Mouse (Mus musculus) midbrain, embryonic 10.5 days (tissue): ENCODE measurements at regions not wholly inside any gene's neighbourhood (a gene's known extent, or its start where the extent isn't known, plus 50 kb on each side); places are given as distances from the start of the nearest gene placed in this dataset.
A peak's percentile ranks its signal among the peaks of the same experiment; 100 is the strongest.

Source experiments
- DNase-seq: peaks from one replicate; pipeline ENCODE4 v3.0.0-alpha.2; 2017; ENCODE audit warnings: low spot score
- H3K27ac ChIP-seq: fragments of 300-500 bp; sonication (generic); replicated peaks from 2 replicates; pipeline ENCODE4 v1.5.1; 2016; ENCODE audit warnings: mild to moderate bottlenecking
- H3K27me3 ChIP-seq: fragments of 300-500 bp; sonication (generic); 2 replicates; pipeline ENCODE4 v1.6.1; 2016; ENCODE audit warnings: low read depth, mild to moderate bottlenecking; ENCODE audit not compliant: poor library complexity, severe bottlenecking
- H3K36me3 ChIP-seq: fragments of 300-500 bp; sonication (generic); 2 replicates; pipeline ENCODE4 v1.6.1; 2016; ENCODE audit warnings: mild to moderate bottlenecking, moderate library complexity
- H3K4me1 ChIP-seq: fragments of 300-500 bp; sonication (generic); 2 replicates; pipeline ENCODE4 v1.6.1; 2016
- H3K4me3 ChIP-seq: fragments of 300-500 bp; sonication (generic); 2 replicates; pipeline ENCODE4 v1.5.1; 2016; ENCODE audit warnings: mild to moderate bottlenecking, moderate library complexity
- H3K9me3 ChIP-seq: fragments of 300-500 bp; sonication (generic); replicated peaks from 2 replicates; pipeline ENCODE4 v1.6.1; 2016; ENCODE audit warnings: mild to moderate bottlenecking
- WGBS: fragments of 180-500 bp; shearing (Covaris S2); methylation state at CpG from one replicate; pipeline ENCODE4 v1.1.7; 2016; 5-methylcytosine and 5-hydroxymethylcytosine counted together

DNA sequence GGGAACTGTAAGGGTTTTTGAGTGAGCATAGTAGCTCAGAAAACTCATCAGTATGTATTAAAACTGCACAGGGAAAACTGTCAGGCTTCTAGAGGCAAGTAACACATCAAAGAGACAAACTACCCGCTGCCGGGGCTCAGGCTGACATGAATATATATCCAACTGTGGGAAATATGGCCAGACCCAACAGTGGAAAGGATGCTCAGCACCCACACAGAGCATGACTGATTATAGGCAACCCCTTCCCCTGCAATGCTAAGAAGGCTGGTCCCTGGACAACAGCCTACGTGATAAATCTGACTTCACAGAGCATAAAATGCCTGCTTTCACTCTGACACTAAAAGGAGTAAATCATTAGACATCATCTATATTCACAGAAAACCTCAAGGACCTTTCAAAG, 324.3 kb upstream of the Nrsn1 start:
- Histone ChIP-seq H3K27ac (no peak overlapping the region), H3K36me3 (no peaks in the 10 kb centered on the region), H3K27me3 (no peaks in the 10 kb centered on the region), H3K4me3 (no peak overlapping the region), H3K4me1 (no peaks in the 10 kb centered on the region), H3K9me3 (no peaks in the 10 kb centered on the region)
- 90% methylated on average over 3 of the region's 3 CpGs for WGBS
- DNase-seq, result no peak

DNA sequence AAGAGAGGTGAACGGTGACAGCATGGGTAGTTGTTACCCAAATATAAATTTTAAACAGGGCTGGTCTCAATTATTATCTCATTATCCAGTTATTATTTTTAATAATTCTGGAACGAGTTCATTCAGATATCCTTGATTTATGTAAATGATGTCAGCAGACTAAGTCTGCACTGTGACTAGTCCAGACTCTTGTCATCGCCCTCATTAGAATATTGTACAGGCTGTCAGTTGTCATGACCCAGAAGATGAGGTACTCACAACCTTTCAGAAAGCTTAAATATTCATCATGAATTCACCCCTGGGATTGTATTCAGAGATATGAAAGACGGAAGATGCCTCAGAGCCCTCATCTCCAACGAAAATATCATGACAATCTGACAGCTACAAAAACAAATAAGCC, 300.3 kb upstream of the Nrsn1 start:
- no peak for DNase-seq
- H3K4me3 ChIP-seq, result no peak overlapping the region
- no peak overlapping the region for H3K27ac ChIP-seq
- no peaks in the 10 kb centered on the region for H3K9me3 ChIP-seq
- H3K27me3 ChIP-seq, result no peaks in the 10 kb centered on the region
- no peaks in the 10 kb centered on the region for H3K4me1 ChIP-seq
- no peaks in the 10 kb centered on the region for H3K36me3 ChIP-seq
- WGBS, result 82% methylated on average over 5 of the region's 5 CpGs

DNA sequence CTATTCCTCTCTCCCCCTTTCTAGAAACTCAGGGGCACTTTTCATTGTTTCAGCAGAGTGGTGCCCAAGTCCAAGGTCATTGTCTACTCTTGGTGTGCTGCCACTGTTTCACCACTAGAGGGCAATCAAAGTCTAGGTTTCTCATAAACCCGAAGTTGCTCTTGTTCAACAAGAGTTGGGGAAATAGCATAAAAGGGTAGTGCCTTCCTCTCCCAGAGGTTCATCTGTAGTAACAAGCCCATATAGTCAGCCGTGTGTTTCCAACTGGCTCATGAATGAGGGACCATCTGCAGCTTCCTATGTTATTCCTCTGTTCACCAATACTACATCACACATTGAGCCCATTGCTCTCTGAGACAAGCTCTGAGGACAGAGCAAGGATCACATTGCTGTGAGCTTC, 292.4 kb upstream of the Nrsn1 start:
- DNase-seq, result peak; percentile 61
- no peak overlapping the region for H3K4me3 ChIP-seq
- no peaks in the 10 kb centered on the region for H3K27me3 ChIP-seq
- no peaks in the 10 kb centered on the region for H3K36me3 ChIP-seq
- no peaks in the 10 kb centered on the region for H3K9me3 ChIP-seq
- 0 out of 2 replicates have a peak, but pooled peaks cover 2% of the 10 kb centered on the region for H3K4me1 ChIP-seq
- H3K27ac ChIP-seq, result peak overlapping the region; percentile 34
- 22% methylated on average over 2 of the region's 2 CpGs for WGBS

DNA sequence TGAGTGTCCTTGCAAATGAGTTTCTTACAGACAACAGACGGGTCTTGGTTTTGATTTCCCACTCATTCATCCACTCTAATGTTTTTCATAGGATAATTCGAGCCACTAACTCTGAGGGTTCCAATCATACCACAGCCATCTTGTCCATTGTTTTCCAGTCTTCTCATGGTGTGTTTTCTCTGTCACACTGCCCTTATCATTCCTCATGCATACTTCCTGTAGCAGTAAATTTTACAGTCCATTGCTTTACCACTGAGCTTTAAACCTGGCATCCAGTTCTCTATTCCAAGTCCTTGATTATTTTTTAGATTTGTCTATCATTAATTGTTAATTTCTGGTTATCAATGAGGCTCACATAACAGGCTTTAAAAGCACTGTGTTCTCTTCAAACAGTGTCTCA, 290.0 kb upstream of the Nrsn1 start:
- Histone ChIP-seq H3K4me1 (0 out of 2 replicates have a peak, but pooled peaks cover 2% of the 10 kb centered on the region), H3K9me3 (no peaks in the 10 kb centered on the region), H3K27me3 (no peaks in the 10 kb centered on the region), H3K4me3 (no peak overlapping the region), H3K36me3 (no peaks in the 10 kb centered on the region), H3K27ac (no peak overlapping the region)
- DNase-seq, result no peak
- 71% methylated on average over 2 of the region's 2 CpGs for WGBS

DNA sequence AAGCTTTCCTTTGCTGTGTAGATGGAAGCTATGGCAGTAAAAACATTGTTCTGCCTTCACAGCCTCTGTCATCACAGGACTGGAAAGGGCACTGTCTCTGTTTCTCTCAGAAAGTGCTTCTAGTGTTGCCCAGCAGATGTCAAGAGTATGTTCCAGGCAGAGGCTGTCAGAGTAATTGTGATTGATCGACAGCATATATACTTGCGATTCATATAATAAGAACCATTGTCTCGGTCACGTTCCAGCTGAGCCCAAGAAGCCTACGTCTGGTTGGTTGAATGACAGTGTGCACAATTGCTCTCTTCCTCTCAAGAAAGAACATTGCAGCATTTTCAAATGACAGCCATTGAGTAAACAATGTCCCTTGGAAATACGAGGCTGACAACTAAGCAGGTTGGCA, 284.7 kb upstream of the Nrsn1 start:
- no peak for DNase-seq
- Histone ChIP-seq H3K27ac (no peak overlapping the region), H3K4me1 (no peaks in the 10 kb centered on the region), H3K27me3 (no peaks in the 10 kb centered on the region), H3K36me3 (no peaks in the 10 kb centered on the region), H3K4me3 (no peak overlapping the region), H3K9me3 (no peaks in the 10 kb centered on the region)
- 86% methylated on average over 6 of the region's 6 CpGs for WGBS

DNA sequence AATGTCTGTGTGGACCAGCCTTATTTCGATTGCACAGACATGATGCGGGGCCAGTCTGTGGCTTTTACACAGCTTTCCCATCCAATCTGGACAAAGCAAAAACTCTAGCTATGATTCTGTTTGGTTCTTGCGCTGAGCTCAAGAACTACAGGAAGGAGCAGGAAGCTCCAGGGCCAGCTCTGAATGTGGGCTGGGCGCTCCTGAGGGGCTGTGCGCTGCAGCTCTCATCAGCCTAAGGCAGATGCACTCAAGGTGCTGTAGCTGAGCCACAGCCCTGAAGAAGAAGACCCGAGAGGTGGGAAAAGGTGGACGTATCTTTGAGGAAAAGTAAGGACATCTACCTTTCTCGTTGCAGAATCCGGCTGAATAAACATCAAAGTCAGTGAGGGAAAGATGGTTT, 278.2 kb upstream of the Nrsn1 start:
- no peaks in the 10 kb centered on the region for H3K36me3 ChIP-seq
- no peaks in the 10 kb centered on the region for H3K27me3 ChIP-seq
- WGBS, result 89% methylated on average over 9 of the region's 9 CpGs
- no peak overlapping the region for H3K4me3 ChIP-seq
- H3K4me1 ChIP-seq, result no peaks in the 10 kb centered on the region
- peaks cover 5% of the 10 kb centered on the region; the same call in 1 of the 2 replicates for H3K9me3 ChIP-seq
- no peak overlapping the region for H3K27ac ChIP-seq
- no peak for DNase-seq

DNA sequence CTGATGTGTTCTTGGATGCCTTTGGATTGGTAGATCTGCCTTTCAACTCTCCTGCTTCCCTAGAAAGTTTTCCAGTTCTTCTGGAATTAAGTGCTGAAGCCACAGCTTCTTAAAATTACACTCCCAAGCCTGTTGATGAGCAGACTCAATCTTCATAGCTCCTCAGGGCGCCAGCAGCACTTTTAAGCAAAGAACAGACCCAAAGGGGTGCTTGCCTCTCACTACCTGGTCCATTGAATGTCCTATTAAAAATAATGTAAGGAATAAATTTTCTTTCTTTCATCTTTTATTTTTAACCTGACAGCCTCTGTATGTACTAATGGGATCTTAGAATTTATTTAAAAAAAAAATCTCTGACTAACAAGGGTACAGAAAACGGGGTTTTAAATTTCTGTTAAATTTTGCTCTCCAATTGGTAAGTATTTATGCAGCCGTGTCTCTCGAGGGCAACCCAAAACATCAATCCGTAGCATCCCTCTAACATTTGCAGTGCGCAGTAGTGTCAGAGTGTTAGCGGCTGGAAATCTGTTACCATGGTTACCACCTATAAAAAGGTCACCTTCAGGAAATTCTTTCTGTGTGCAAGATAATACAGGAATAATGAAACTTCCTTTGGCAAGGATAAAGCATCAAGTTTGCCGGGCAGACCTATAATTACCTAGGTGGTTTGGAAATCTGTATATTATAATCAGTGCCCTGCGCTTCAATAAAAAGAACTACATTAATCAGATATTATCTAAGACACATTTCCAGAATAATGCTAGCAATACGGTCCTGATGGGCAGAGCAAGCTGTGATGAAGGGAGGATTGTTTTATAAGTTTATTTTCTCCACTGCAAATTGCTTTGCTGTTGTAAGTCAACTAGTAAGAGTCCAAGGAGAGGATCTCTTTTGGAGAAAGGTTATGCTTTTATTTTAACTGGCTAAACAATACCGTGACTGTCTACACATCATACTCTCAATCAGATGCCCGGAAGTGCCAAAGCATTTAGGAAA, 277.1 kb upstream of the Nrsn1 start:
- H3K27ac ChIP-seq, result no peak overlapping the region
- 82% methylated on average over 12 of the region's 12 CpGs for WGBS
- H3K36me3 ChIP-seq, result no peaks in the 10 kb centered on the region
- no peaks in the 10 kb centered on the region for H3K4me1 ChIP-seq
- no peak overlapping the region for H3K4me3 ChIP-seq
- H3K27me3 ChIP-seq, result no peaks in the 10 kb centered on the region
- no peak for DNase-seq
- H3K9me3 ChIP-seq, result peaks cover 5% of the 10 kb centered on the region; the same call in 1 of the 2 replicates

DNA sequence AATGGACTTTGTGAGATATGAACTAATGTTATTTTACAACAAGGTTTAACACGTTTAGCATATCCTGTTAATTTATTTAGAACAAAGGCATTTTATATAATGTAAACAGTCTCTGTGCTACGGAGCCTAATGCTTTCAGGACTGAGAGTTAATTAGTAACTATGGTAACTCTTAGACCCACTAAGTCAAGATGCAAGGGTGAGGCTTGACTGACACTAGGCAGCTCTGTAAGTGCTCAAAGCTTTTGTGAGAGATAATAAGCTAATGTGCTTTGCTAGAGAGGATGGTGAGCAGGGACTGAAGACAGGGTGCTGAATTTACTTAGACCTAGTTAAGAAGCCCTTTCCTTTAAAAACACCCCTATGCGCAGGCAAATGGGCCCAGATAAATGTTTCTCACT, 253.8 kb upstream of the Nrsn1 start:
- H3K4me1 ChIP-seq, result peaks cover 5% of the 10 kb centered on the region; the same call in 1 of the 2 replicates
- no peaks in the 10 kb centered on the region for H3K27me3 ChIP-seq
- H3K36me3 ChIP-seq, result no peaks in the 10 kb centered on the region
- DNase-seq, result no peak
- H3K4me3 ChIP-seq, result no peak overlapping the region
- H3K27ac ChIP-seq, result no peak overlapping the region
- 42% methylated on average over 3 of the region's 3 CpGs for WGBS
- H3K9me3 ChIP-seq, result peaks cover 8% of the 10 kb centered on the region; the same call in 1 of the 2 replicates

DNA sequence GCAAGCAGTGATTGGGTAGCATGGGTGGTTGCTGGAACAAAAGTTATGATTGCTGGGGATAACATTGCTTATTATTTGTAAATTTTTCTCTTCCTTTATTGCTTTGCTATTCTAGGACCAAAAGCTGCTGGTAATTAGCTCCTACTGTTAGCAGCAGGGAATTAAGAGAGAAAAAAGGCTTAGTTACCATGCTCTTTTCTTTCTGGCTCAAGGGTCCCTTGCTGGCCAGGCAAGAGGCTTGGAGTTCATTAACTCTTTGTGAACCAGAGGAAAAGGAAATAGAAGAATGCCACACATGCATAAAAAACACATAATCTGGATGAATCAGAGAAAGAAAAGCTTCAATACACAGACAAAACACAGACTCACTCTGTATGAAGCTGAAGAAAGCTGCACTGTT, 237.1 kb upstream of the Nrsn1 start:
- H3K9me3 ChIP-seq, result no peaks in the 10 kb centered on the region
- DNase-seq, result no peak
- no peak overlapping the region for H3K4me3 ChIP-seq
- H3K36me3 ChIP-seq, result no peaks in the 10 kb centered on the region
- H3K4me1 ChIP-seq, result peaks cover 9% of the 10 kb centered on the region
- no peak overlapping the region for H3K27ac ChIP-seq
- no peaks in the 10 kb centered on the region for H3K27me3 ChIP-seq

DNA sequence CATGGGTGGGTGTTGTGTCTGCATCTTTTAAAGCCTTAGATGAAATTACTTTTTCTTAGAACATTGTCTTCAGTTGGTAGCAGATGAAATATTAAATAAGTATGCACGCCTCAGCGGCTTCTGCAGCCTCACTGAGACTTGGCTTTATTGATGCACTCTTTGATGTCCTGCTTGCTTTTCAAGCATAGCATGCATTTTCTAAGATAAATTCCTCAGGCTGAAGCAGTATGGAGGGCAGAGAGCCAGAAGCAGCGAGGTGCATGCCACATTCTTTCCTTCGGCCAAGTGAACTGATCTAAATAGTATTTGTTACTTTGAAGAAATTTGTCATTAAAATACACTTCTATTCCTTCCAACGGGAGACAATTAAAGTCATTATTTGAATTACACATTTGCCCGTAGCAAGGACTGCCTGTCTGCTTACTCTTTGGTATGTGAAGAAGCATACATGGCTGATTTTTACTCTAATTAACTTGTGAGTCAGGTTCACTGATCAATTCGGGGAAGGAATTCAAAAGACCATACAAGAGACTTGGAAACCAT, 224.3 kb upstream of the Nrsn1 start:
- 64% methylated on average over 7 of the region's 7 CpGs for WGBS
- Histone ChIP-seq H3K36me3 (no peaks in the 10 kb centered on the region), H3K27me3 (no peaks in the 10 kb centered on the region), H3K4me3 (no peak overlapping the region), H3K4me1 (0 out of 2 replicates have a peak, but pooled peaks cover 4% of the 10 kb centered on the region), H3K27ac (no peak overlapping the region), H3K9me3 (no peaks in the 10 kb centered on the region)
- no peak for DNase-seq

DNA sequence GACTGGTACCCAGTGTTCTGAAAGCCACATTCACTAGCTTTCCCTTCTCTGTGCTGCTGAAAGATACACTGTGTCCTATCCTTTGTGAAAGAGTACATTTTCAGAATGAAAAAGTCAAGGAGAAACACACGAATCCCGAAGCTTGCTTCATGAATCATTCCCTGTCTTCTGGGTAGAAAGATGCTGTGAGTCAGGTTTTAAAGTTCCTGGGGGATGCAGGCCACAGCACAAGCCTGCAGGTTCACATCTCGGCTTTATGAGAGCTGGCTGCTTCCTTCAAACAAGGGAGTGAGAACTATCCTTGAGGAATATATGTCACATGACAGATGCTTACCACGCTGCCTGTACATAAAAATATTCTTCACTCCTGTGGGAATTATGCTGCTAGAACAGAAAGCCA, 219.7 kb upstream of the Nrsn1 start:
- no peak overlapping the region for H3K4me3 ChIP-seq
- H3K9me3 ChIP-seq, result no peaks in the 10 kb centered on the region
- 85% methylated on average over 4 of the region's 4 CpGs for WGBS
- 0 out of 2 replicates have a peak, but pooled peaks cover 4% of the 10 kb centered on the region for H3K4me1 ChIP-seq
- DNase-seq, result no peak
- no peaks in the 10 kb centered on the region for H3K36me3 ChIP-seq
- no peaks in the 10 kb centered on the region for H3K27me3 ChIP-seq
- no peak overlapping the region for H3K27ac ChIP-seq

DNA sequence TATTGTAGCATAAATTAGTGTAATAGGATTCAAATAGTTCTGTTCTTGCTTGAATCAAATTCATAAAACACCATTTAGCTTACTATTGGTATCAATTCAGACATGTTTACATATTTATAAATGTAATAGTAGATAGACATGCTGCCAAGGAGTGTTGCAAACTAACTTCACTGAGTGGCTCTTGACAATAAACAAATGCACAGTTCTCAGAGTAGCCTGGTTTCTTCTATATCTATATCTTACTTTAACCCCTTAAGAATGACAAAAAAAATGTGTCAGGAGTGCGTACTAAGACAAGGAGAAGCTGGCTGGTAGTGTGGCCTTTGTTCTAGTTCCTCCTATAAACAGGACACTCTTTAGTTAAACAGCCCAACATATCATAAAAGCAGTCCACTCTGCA, 213.0 kb upstream of the Nrsn1 start:
- WGBS, result 89% methylated on average over 1 of the region's 1 CpGs
- H3K9me3 ChIP-seq, result no peaks in the 10 kb centered on the region
- no peaks in the 10 kb centered on the region for H3K4me1 ChIP-seq
- no peaks in the 10 kb centered on the region for H3K27me3 ChIP-seq
- no peaks in the 10 kb centered on the region for H3K36me3 ChIP-seq
- H3K4me3 ChIP-seq, result no peak overlapping the region
- DNase-seq, result no peak
- no peak overlapping the region for H3K27ac ChIP-seq

DNA sequence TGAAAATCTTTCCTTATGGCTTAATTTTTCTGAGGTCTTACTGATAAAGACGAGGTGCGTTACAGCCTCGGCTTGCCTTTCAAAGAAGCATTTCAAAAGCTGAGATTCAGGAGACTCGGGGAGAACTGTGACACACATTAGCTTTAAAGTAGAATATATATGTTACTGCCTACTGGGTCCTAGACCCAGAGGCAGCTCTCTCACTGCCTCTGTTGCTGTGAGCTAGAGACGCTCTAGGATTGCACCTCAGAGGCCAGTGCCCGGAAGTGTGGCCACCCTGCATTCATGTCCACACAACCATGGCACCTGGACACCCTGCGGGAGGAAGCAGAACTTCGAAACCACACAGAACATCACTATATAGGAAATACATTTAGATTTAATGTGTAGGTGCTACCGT, 181.6 kb upstream of the Nrsn1 start:
- DNase-seq, result no peak
- Histone ChIP-seq H3K4me1 (peaks cover 21% of the 10 kb centered on the region), H3K4me3 (no peak overlapping the region), H3K9me3 (no peaks in the 10 kb centered on the region), H3K36me3 (no peaks in the 10 kb centered on the region), H3K27ac (peak overlapping the region; percentile 43; the same call in 1 of the 2 replicates), H3K27me3 (no peaks in the 10 kb centered on the region)
- 75% methylated on average over 9 of the region's 9 CpGs for WGBS
